Comparison of ENCODE assay signal across 8 mouse cellular contexts in the genomic region with DNA sequence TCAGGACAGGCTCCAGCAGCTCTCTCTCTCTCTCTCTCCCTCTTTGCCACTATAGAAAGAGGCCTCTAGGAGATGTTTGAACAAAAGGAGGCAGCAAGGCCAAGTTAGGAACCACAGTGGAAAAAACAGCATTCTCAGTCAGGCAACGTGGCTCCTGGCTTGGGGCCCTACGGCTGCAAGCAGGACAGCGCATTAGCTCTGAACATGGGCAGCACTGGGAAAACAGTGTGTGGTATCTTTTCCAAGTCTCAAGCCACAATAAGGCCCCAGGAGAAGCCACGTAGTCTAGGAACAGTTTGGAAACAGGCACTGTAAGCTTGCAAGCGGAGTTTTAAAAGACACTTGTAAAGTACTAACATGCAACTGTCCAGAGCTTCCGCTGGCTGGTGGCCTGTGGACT. TPM values are rescaled to one million over a fixed set of nuclear protein-coding genes. Genes with fewer than 3 reads are reported as not detected.
DNase-seq lines count a peak whose midpoint lies in the region; ATAC-seq and TF ChIP-seq lines count a peak whose summit lies in the region.

No protein-coding gene starts in this region.

- no peaks in the 10 kb centered on the region for H3K4me1 ChIP-seq in kidney, adult 2 months (ENCODE audit: control insufficient read depth, insufficient read depth, low read length)
- no peaks in the 10 kb centered on the region; the same call in 1 of the 2 replicates for H3K4me1 ChIP-seq in embryonic facial prominence, embryonic 11.5 days (ENCODE audit: control insufficient read depth, insufficient read depth, low read length)
- H3K4me1 ChIP-seq in heart, embryonic 16.5 days (ENCODE audit: control insufficient read depth, insufficient read depth, low read length): peaks cover 32% of the 10 kb centered on the region
- peaks cover 48% of the 10 kb centered on the region for H3K4me1 ChIP-seq in midbrain, embryonic 10.5 days

- no peak for TF ChIP-seq POLR2A in kidney, adult 2 months (IDR thresholded peaks at IDR 0.05; ENCODE audit: low read depth, low read length)

- no peak for ATAC-seq in embryonic facial prominence, embryonic 11.5 days (replicated peaks; ENCODE audit: insufficient number of reproducible peaks, low FRiP score, low TSS enrichment, low read depth)
- ATAC-seq in heart, embryonic 16.5 days (replicated peaks; ENCODE audit: extremely low read depth, insufficient read depth, low FRiP score): no peak

- intact Hi-C loops in left cerebral cortex, postnatal 10 days (cut with DNase I): loop anchor here (5.0 kb wide), 1 partner anchor 66 kb away; no protein-coding TSS in a partner anchor

- peak overlapping the region; percentile 25; the same call in 1 of the 2 replicates for H3K4me2 ChIP-seq in embryonic facial prominence, embryonic 11.5 days (ENCODE audit: low read depth, low read length)
- H3K4me2 ChIP-seq in heart, embryonic 16.5 days (ENCODE audit: low read depth, low read length): peak overlapping the region; percentile 95

- no peaks in the 10 kb centered on the region for H3K9me3 ChIP-seq in embryonic facial prominence, embryonic 11.5 days (replicated peaks; ENCODE audit: control insufficient read depth, low read length)
- H3K9me3 ChIP-seq in heart, embryonic 16.5 days (replicated peaks; ENCODE audit: control insufficient read depth, low read length): no peaks in the 10 kb centered on the region
- H3K9me3 ChIP-seq in midbrain, embryonic 10.5 days (replicated peaks): no peaks in the 10 kb centered on the region

- H3K9ac ChIP-seq in embryonic facial prominence, embryonic 11.5 days (replicated peaks; ENCODE audit: low read length): no peak overlapping the region; the same call in 1 of the 2 replicates
- no peak overlapping the region for H3K9ac ChIP-seq in heart, embryonic 16.5 days (ENCODE audit: low read length)

- DNase-seq in kidney, adult 2 months: no peak
- DNase-seq in kidney, adult 11 months: no peak
- no peak for DNase-seq in embryonic facial prominence, embryonic 11.5 days (ENCODE audit: low spot score)
- no peak for DNase-seq in midbrain, embryonic 10.5 days (ENCODE audit: low spot score)
- no peak for DNase-seq in T-cell, adult 2 months (ENCODE audit: low spot score)
- DNase-seq in left cerebral cortex, postnatal 10 days (ENCODE audit: extremely low spot score in 1 of 2, low spot score in 2 of 2): no peak
- DNase-seq in thymus, postnatal 4 days: no peak

- 75% methylated on average over 6 of the region's 6 CpGs for WGBS in kidney, adult 2 months
- 85% methylated on average over 6 of the region's 6 CpGs for whole genome bisulfite sequencing in embryonic facial prominence, embryonic 11.5 days
- 66% methylated on average over 6 of the region's 6 CpGs for WGBS in heart, embryonic 16.5 days
- WGBS in midbrain, embryonic 10.5 days: 85% methylated on average over 6 of the region's 6 CpGs

- H3K36me3 ChIP-seq in kidney, adult 2 months (ENCODE audit: control insufficient read depth, insufficient read depth, low read length): no peaks in the 10 kb centered on the region
- H3K36me3 ChIP-seq in embryonic facial prominence, embryonic 11.5 days (replicated peaks; ENCODE audit: control insufficient read depth, insufficient read depth, low read depth, low read length): no peaks in the 10 kb centered on the region; the same call in none of the 2 replicates
- H3K36me3 ChIP-seq in heart, embryonic 16.5 days (ENCODE audit: control insufficient read depth, insufficient read depth): no peaks in the 10 kb centered on the region
- peaks cover 42% of the 10 kb centered on the region for H3K36me3 ChIP-seq in midbrain, embryonic 10.5 days

- H3K4me3 ChIP-seq in kidney, adult 2 months (ENCODE audit: insufficient read depth, low read depth, low read length): peak overlapping the region; percentile 35
- H3K4me3 ChIP-seq in embryonic facial prominence, embryonic 11.5 days (ENCODE audit: low read depth, low read length): no peak overlapping the region
- H3K4me3 ChIP-seq in heart, embryonic 16.5 days (ENCODE audit: low read length): peak overlapping the region; percentile 78
- peak overlapping the region; percentile 97 for H3K4me3 ChIP-seq in midbrain, embryonic 10.5 days

- no peaks in the 10 kb centered on the region for H3K27me3 ChIP-seq in kidney, adult 2 months (replicated peaks; ENCODE audit: control insufficient read depth, insufficient read depth, low read length)
- H3K27me3 ChIP-seq in embryonic facial prominence, embryonic 11.5 days (ENCODE audit: control insufficient read depth, insufficient read depth, low read length): no peaks in the 10 kb centered on the region
- peaks cover 2% of the 10 kb centered on the region; the same call in 1 of the 2 replicates for H3K27me3 ChIP-seq in heart, embryonic 16.5 days (ENCODE audit: control insufficient read depth, insufficient read depth, low read length)
- H3K27me3 ChIP-seq in midbrain, embryonic 10.5 days (ENCODE audit: low read depth, poor library complexity, severe bottlenecking): no peaks in the 10 kb centered on the region; the same call in 1 of the 2 replicates

- TF ChIP-seq CTCF in kidney, adult 2 months (conservative IDR thresholded peaks at IDR 0.05; ENCODE audit: insufficient read depth, insufficient read length, low read depth, low read length): no peak

- H3K27ac ChIP-seq in kidney, adult 2 months (ENCODE audit: insufficient read depth, low read depth, low read length): no peak overlapping the region
- H3K27ac ChIP-seq in embryonic facial prominence, embryonic 11.5 days (replicated peaks; ENCODE audit: low read depth, low read length): no peak overlapping the region
- H3K27ac ChIP-seq in heart, embryonic 16.5 days (ENCODE audit: low read length): peak overlapping the region; percentile 58
- H3K27ac ChIP-seq in midbrain, embryonic 10.5 days (replicated peaks): peak overlapping the region; percentile 46; the same call in 1 of the 2 replicates

RNA-seq across cellular contexts. Expression of a gene that starts 2.3 kb away (rescaled TPM):
- 12.6 and 12.7 TPM in 2 replicates for polyA plus RNA-seq in kidney, adult 2 months (2012; rRNA removed)
- 31.7 and 32.2 TPM in 2 replicates for polyA plus RNA-seq in embryonic facial prominence, embryonic 11.5 days (2014; fragmentation: Nextera tagmentation; extraction: Ambion mirVana)
- polyA plus RNA-seq in heart, embryonic 16.5 days (2015; fragmentation: Nextera tagmentation; extraction: Ambion mirVana): 12.1 and 14.6 TPM in 2 replicates
- polyA plus RNA-seq in midbrain, embryonic 10.5 days (2016; fragmentation: Nextera tagmentation; extraction: Ambion mirVana): 35.5 and 35.6 TPM in 2 replicates
- 10 to 100 TPM; 37.2 to 37.7 TPM for total RNA-seq in left cerebral cortex, postnatal 10 days (2021)

RNA-seq across cellular contexts. Expression of a gene that starts 43.5 kb away (rescaled TPM):
- 17.6 and 19.8 TPM in 2 replicates for polyA plus RNA-seq in kidney, adult 2 months (2012; rRNA removed)
- 0.67 and 1.0 TPM in 2 replicates for polyA plus RNA-seq in embryonic facial prominence, embryonic 11.5 days (2014; fragmentation: Nextera tagmentation; extraction: Ambion mirVana)
- polyA plus RNA-seq in heart, embryonic 16.5 days (2015; fragmentation: Nextera tagmentation; extraction: Ambion mirVana): 1.9 and 2.4 TPM in 2 replicates
- polyA plus RNA-seq in midbrain, embryonic 10.5 days (2016; fragmentation: Nextera tagmentation; extraction: Ambion mirVana): 0.14 and 0.35 TPM in 2 replicates
- under 1 TPM; 0.32 to 0.54 TPM for total RNA-seq in left cerebral cortex, postnatal 10 days (2021)

RNA-seq across cellular contexts. Expression of a gene that starts 56.2 kb away (rescaled TPM):
- 13.9 and 15.0 TPM in 2 replicates for polyA plus RNA-seq in kidney, adult 2 months (2012; rRNA removed)
- 5.9 and 6.4 TPM in 2 replicates for polyA plus RNA-seq in embryonic facial prominence, embryonic 11.5 days (2014; fragmentation: Nextera tagmentation; extraction: Ambion mirVana)
- polyA plus RNA-seq in heart, embryonic 16.5 days (2015; fragmentation: Nextera tagmentation; extraction: Ambion mirVana): 3.1 and 4.1 TPM in 2 replicates
- polyA plus RNA-seq in midbrain, embryonic 10.5 days (2016; fragmentation: Nextera tagmentation; extraction: Ambion mirVana): 4.2 and 6.2 TPM in 2 replicates
- 10 to 100 TPM; 23.6 to 23.8 TPM for total RNA-seq in left cerebral cortex, postnatal 10 days (2021)

Comparison
In these comparisons a context has a peak if more than half of its experiments do, and no peak if none do; other contexts are left out.
1. H3K27ac ChIP-seq: peak in heart, embryonic 16.5 days (single experiment) and midbrain, embryonic 10.5 days (single experiment); none in kidney, adult 2 months (single experiment) and embryonic facial prominence, embryonic 11.5 days (single experiment).